ENCODE assay signal across 9 mouse cellular contexts in genomic region chr9:63144502-63145248, GRCm38 (mm10). TPM values are rescaled to one million over a fixed set of nuclear protein-coding genes. Genes with fewer than 3 reads are reported as not detected.
A peak's percentile ranks its signal among the peaks of the same experiment; 100 is the strongest.
DNase-seq lines count a peak whose midpoint lies in the region; ATAC-seq and TF ChIP-seq lines count a peak whose summit lies in the region.
"Had no signal": no experiment of that assay in that cellular context is flagged by ENCODE, and none has a peak within 500 bp of the region (broad histone marks: within the 10 kb centered on the region; RNA-seq: fewer than 3 reads in every experiment).

No protein-coding gene starts in this region.

- 2% methylated on average over 71 of the region's 80 CpGs for WGBS in kidney, postnatal 0 days
- 3% methylated on average over 80 of the region's 80 CpGs for WGBS in kidney, adult 2 months
- WGBS in forebrain, embryonic 10.5 days: under 1% methylated on average over 80 of the region's 80 CpGs
- 1% methylated on average over 80 of the region's 80 CpGs for WGBS in intestine, embryonic 15.5 days
- WGBS in neural tube, embryonic 13.5 days: under 1% methylated on average over 80 of the region's 80 CpGs

- intact Hi-C loops in left cerebral cortex, postnatal 4 days (cut with DNase I): loop anchor here (5.0 kb wide), 1 partner anchor 253 kb away; the partner anchor contains the start of gene 2300009A05Rik

- TF ChIP-seq CTCF in kidney, postnatal 0 days (IDR thresholded peaks at IDR 0.05; ENCODE audit: low read depth): no peak
- no peak for TF ChIP-seq CTCF in kidney, adult 2 months (conservative IDR thresholded peaks at IDR 0.05; ENCODE audit: insufficient read depth, insufficient read length, low read depth, low read length)

- H3K9ac ChIP-seq in kidney, postnatal 0 days (ENCODE audit: low read depth, low read length): no peak overlapping the region
- H3K9ac ChIP-seq in intestine, embryonic 15.5 days: no peak overlapping the region
- H3K9ac ChIP-seq in neural tube, embryonic 13.5 days: peak overlapping the region; percentile 74

- H3K27me3 ChIP-seq in kidney, postnatal 0 days (ENCODE audit: insufficient read depth, low read length): peaks cover 98% of the 10 kb centered on the region
- H3K27me3 ChIP-seq in kidney, adult 2 months (replicated peaks; ENCODE audit: control insufficient read depth, insufficient read depth, low read length): peaks cover 30% of the 10 kb centered on the region
- H3K27me3 ChIP-seq in forebrain, embryonic 10.5 days (ENCODE audit: poor library complexity, severe bottlenecking): peaks cover 100% of the 10 kb centered on the region
- peaks cover 99% of the 10 kb centered on the region for H3K27me3 ChIP-seq in intestine, embryonic 15.5 days (replicated peaks)
- peaks cover 99% of the 10 kb centered on the region for H3K27me3 ChIP-seq in neural tube, embryonic 13.5 days

- peak overlapping the region; percentile 32 for H3K4me2 ChIP-seq in kidney, postnatal 0 days (ENCODE audit: low read length)
- peak overlapping the region; percentile 50 for H3K4me2 ChIP-seq in intestine, embryonic 15.5 days (replicated peaks)
- peak overlapping the region; percentile 61 for H3K4me2 ChIP-seq in neural tube, embryonic 13.5 days

- H3K9me3 ChIP-seq in kidney, postnatal 0 days (replicated peaks; ENCODE audit: low read length): no peaks in the 10 kb centered on the region
- no peaks in the 10 kb centered on the region for H3K9me3 ChIP-seq in forebrain, embryonic 10.5 days
- no peaks in the 10 kb centered on the region for H3K9me3 ChIP-seq in intestine, embryonic 15.5 days
- no peaks in the 10 kb centered on the region for H3K9me3 ChIP-seq in neural tube, embryonic 13.5 days

- peak overlapping the region; percentile 16 for H3K4me3 ChIP-seq in kidney, postnatal 0 days (replicated peaks; ENCODE audit: low read depth, low read length)
- no peak overlapping the region for H3K4me3 ChIP-seq in kidney, adult 2 months (ENCODE audit: insufficient read depth, low read depth, low read length)
- peak overlapping the region; percentile 37 for H3K4me3 ChIP-seq in forebrain, embryonic 10.5 days
- peak overlapping the region; percentile 19 for H3K4me3 ChIP-seq in intestine, embryonic 15.5 days (replicated peaks)
- peak overlapping the region; percentile 51 for H3K4me3 ChIP-seq in neural tube, embryonic 13.5 days
- H3K4me3 ChIP-seq: left cerebral cortex, adult 2 months had no signal

- no peak overlapping the region for H3K27ac ChIP-seq in kidney, postnatal 0 days
- H3K27ac ChIP-seq in kidney, adult 2 months (ENCODE audit: insufficient read depth, low read depth, low read length): no peak overlapping the region
- H3K27ac ChIP-seq in forebrain, embryonic 10.5 days: 0 out of 2 replicates have a peak overlapping the region, but pooled peaks have one; percentile 20
- H3K27ac ChIP-seq in intestine, embryonic 15.5 days: no peak overlapping the region
- H3K27ac ChIP-seq in neural tube, embryonic 13.5 days (replicated peaks): peak overlapping the region; percentile 93
- H3K27ac ChIP-seq: left cerebral cortex, adult 2 months had no signal

- peaks cover 39% of the 10 kb centered on the region for H3K4me1 ChIP-seq in kidney, postnatal 0 days (replicated peaks; ENCODE audit: insufficient read depth, low read length)
- no peaks in the 10 kb centered on the region; the same call in 1 of the 2 replicates for H3K4me1 ChIP-seq in kidney, adult 2 months (ENCODE audit: control insufficient read depth, insufficient read depth, low read length)
- peaks cover 84% of the 10 kb centered on the region for H3K4me1 ChIP-seq in forebrain, embryonic 10.5 days
- H3K4me1 ChIP-seq in intestine, embryonic 15.5 days (replicated peaks): peaks cover 66% of the 10 kb centered on the region
- peaks cover 89% of the 10 kb centered on the region for H3K4me1 ChIP-seq in neural tube, embryonic 13.5 days (replicated peaks)

- H3K36me3 ChIP-seq in kidney, postnatal 0 days (ENCODE audit: insufficient read depth, low read length): no peaks in the 10 kb centered on the region
- no peaks in the 10 kb centered on the region for H3K36me3 ChIP-seq in kidney, adult 2 months (ENCODE audit: control insufficient read depth, insufficient read depth, low read length)
- H3K36me3 ChIP-seq in forebrain, embryonic 10.5 days (replicated peaks): no peaks in the 10 kb centered on the region
- H3K36me3 ChIP-seq in intestine, embryonic 15.5 days: no peaks in the 10 kb centered on the region
- H3K36me3 ChIP-seq in neural tube, embryonic 13.5 days: no peaks in the 10 kb centered on the region

- TF ChIP-seq POLR2A in kidney, adult 2 months (IDR thresholded peaks at IDR 0.05; ENCODE audit: low read depth, low read length): no peak

- DNase-seq in kidney, postnatal 0 days (ENCODE audit: low spot score): no peak
- DNase-seq in kidney, adult 2 months: no peak
- DNase-seq in forebrain, embryonic 10.5 days (ENCODE audit: extremely low spot score, low spot score): no peak
- DNase-seq in adrenal gland, adult 18-20 months (ENCODE audit: low spot score in 2 of 2): no peak
- DNase-seq in left cerebral cortex, postnatal 4 days: no peak
- DNase-seq in frontal cortex, adult 2 months (ENCODE audit: extremely low spot score in 1 of 2, low spot score in 1 of 2): no peak

- ATAC-seq in kidney, postnatal 0 days (replicated peaks; ENCODE audit: low FRiP score, low read depth): no peak
- no peak for ATAC-seq in intestine, embryonic 15.5 days
- no peak for ATAC-seq in neural tube, embryonic 13.5 days (ENCODE audit: low read depth)

RNA-seq across cellular contexts. Expression of gene Skor1, which starts 4.1 kb away (rescaled TPM):
- polyA plus RNA-seq in kidney, postnatal 0 days (2015; fragmentation: Nextera tagmentation; extraction: Ambion mirVana): not detected in 2 replicates
- polyA plus RNA-seq in kidney, adult 2 months (2012; rRNA removed): 0.02 and 0.03 TPM in 2 replicates
- polyA plus RNA-seq in forebrain, embryonic 10.5 days (2016; fragmentation: Nextera tagmentation; extraction: Ambion mirVana): 0.05 TPM in 1 of 2 replicates, not detected in the other
- polyA plus RNA-seq in intestine, embryonic 15.5 days (2015; fragmentation: Nextera tagmentation; extraction: Ambion mirVana): not detected in 2 replicates
- polyA plus RNA-seq in neural tube, embryonic 13.5 days (2015; fragmentation: Nextera tagmentation; extraction: Ambion mirVana): 25.4 and 27.9 TPM in 2 replicates
- total RNA-seq in adrenal gland, adult 18-20 months (2021): under 1 TPM; 0.06 to 0.10 TPM
- under 1 TPM; 0.10 to 0.56 TPM for total RNA-seq in left cerebral cortex, postnatal 4 days (2021)
- polyA plus RNA-seq in frontal cortex, adult 2 months (2012; rRNA removed): 0.11 and 0.14 TPM in 2 replicates

Comparison
In these comparisons a context has a peak if more than half of its experiments do, and no peak if none do; other contexts are left out.
1. H3K27ac ChIP-seq: peak in forebrain, embryonic 10.5 days (single experiment) and neural tube, embryonic 13.5 days (single experiment); none in kidney, postnatal 0 days (single experiment), kidney, adult 2 months (single experiment) and intestine, embryonic 15.5 days (single experiment).
2. RNA of gene Skor1, which starts 4.1 kb away (polyA plus RNA-seq): 25.4 to 27.9 TPM in neural tube, embryonic 13.5 days; 0.11 to 0.14 TPM in frontal cortex, adult 2 months, 0.05 TPM in forebrain, embryonic 10.5 days, 0.02 to 0.03 TPM in kidney, adult 2 months, not detected in kidney, postnatal 0 days and not detected in intestine, embryonic 15.5 days; every median in the first group is over 10 times any median in the second.
3. Peak in every context shown above with its lines, with median percentiles within 50 percentile points of each other: H3K4me2 ChIP-seq.